Mouse (Mus musculus): ENCODE results near the gene Pbx2. TPM values are rescaled to one million over a fixed set of nuclear protein-coding genes. Genes with fewer than 3 reads are reported as not detected.
"Not testable (repeated sequence)": the region's sequence is repeated elsewhere in the genome, so short reads cannot be mapped to it uniquely, and the experiment has no call there.

Gene Pbx2
- 15.6 and 15.7 TPM in 2 replicates for polyA plus RNA-seq (2016; fragmentation: Nextera tagmentation; extraction: Ambion mirVana)

DNA sequence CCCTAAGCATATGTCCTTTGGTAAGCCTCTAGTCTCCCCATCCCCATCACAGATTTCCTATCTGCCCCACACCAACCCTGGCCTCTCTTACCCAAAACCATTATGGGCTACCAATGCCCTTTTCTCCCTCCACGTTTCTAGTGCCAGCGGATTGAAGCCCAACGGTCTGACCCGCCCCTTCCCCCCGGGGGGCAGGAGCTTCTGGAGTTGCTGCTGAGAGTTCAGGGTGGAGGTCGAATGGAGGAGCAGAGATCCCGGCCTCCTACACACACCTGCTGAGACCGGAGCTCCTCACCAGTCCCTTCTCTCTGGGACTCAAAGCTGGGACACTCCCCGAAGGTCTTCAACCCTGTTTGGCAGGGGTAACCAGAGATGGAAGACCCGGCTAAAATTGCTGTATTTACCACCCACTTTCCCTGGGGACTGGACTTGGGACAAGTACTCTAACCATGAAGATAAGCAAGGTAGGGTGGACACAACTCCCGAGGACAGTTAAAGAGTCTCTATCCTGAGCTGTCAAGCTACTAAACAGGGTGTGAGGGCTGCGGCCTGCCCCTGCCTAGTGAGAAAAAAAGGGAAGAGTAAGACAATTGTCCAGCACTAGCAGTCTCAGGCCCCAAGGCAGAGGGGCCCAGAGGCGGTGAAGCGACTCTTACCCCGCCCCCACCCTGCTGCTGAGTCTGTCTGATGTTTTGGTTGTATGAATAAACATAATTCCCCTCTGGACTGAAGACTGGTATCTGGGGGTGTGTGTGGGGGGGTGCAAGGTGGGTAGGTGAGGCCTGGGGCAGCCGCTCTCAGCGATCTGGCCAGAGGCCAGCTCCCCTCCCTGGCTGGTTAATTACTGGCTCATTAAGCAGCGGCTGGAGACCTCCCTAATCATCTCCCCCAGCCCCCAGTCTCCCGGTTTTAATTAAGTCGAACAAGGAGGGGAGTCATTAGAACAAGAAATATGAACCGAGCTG lies at the start of gene Pbx2:
TSS of gene Pbx2 (plus strand) at position 238 of the 965 bp plus-strand sequence.
- peak; percentile 43 for DNase-seq (ENCODE audit: extremely low spot score, low spot score)

DNA sequence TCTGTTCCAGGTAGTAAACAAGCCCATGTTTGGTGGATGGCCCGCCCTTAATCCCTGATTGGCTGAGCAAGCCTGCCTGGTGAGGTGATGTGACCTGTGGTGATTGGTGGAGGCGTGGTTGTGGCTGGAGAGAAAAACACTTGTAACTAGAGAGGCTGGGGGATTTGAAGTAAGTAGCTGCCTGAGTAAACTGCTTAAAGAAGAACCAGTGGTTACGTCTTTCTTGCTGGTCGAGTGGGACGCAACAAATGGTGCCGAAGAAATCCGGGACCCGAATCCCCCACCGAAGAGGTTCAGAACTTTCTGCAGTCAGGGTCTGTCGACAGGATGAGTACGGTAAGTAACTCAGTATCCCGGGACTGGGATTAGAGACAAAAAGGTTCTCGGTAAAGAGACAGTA lies 47.5 kb upstream of the Pbx2 start:
- WGBS, result 96% methylated on average over 12 of the region's 13 CpGs
- not testable (repeated sequence) for H3K4me1 ChIP-seq; DNase-seq (ENCODE audit: extremely low spot score, low spot score)

More for the DNA sequence above, at the start of gene Pbx2:
- WGBS, result 2% methylated on average over 21 of the region's 21 CpGs
- Histone ChIP-seq H3K4me3 (peak within 1 kb of the TSS; percentile 94), H3K27ac (peak within 1 kb of the TSS; percentile 100), H3K27me3 (ENCODE audit: poor library complexity, severe bottlenecking) (no peaks in the 10 kb centered on the region), H3K36me3 (replicated peaks) (peaks cover 27% of the 10 kb centered on the region), H3K9me3 (no peaks in the 10 kb centered on the region), H3K4me1 (peaks cover 100% of the 10 kb centered on the region)

DNA sequence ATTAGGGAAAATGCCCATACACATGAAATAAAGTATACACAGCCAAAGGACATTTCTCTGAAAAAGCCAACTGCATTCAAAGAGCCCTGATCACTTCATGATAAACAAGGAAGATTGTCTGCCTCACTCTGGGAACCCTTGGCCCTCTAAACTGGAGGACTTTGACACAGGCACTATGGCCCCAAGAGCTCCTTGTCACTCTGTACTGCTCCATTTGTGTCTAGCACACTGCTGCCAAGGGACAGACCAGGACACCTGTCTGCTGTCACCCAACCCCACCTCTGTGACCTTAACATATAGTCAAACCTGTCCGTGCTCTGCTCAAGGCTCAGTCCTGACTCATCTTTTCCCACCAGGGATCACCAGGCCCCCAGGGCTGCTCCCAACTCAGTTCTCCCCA lies 44.3 kb upstream of the Pbx2 start:
- Histone ChIP-seq H3K27me3 (ENCODE audit: poor library complexity, severe bottlenecking) (no peaks in the 10 kb centered on the region), H3K4me1 (no peaks in the 10 kb centered on the region), H3K9me3 (no peaks in the 10 kb centered on the region), H3K36me3 (replicated peaks) (no peaks in the 10 kb centered on the region), H3K4me3 (no peak overlapping the region), H3K27ac (no peak overlapping the region)
- 100% methylated on average over 1 of the region's 1 CpGs for WGBS
- DNase-seq (ENCODE audit: extremely low spot score, low spot score), result no peak

More for the DNA sequence above, 47.5 kb upstream of the Pbx2 start:
- H3K27ac ChIP-seq; H3K9me3 ChIP-seq; H3K27me3 ChIP-seq (ENCODE audit: poor library complexity, severe bottlenecking); H3K36me3 ChIP-seq (replicated peaks); H3K4me3 ChIP-seq: not testable (repeated sequence)

DNA sequence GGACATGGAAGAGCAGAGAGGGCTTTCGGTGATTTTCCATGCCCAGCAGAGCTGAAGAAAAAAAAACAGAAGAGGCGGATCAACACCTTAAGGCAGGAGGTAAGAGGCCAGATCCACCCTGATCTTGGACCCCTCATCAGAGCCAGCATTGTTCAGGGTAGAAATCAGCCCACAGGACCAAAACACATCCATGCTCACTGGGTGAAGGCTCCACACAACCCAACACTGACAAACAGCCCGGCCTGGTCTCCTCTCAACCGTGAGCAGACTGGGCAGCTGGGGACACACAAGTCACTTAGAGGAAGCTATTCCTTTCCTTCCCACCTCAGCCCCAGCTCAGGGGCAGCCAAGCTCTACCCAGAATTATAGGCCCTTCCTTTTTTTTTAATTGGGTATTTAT lies 43.5 kb upstream of the Pbx2 start:
- Histone ChIP-seq H3K4me3 (no peak overlapping the region), H3K27ac (no peak overlapping the region), H3K36me3 (replicated peaks) (no peaks in the 10 kb centered on the region), H3K27me3 (ENCODE audit: poor library complexity, severe bottlenecking) (no peaks in the 10 kb centered on the region), H3K9me3 (no peaks in the 10 kb centered on the region), H3K4me1 (no peaks in the 10 kb centered on the region)
- 92% methylated on average over 4 of the region's 4 CpGs for WGBS
- no peak for DNase-seq (ENCODE audit: extremely low spot score, low spot score)

DNA sequence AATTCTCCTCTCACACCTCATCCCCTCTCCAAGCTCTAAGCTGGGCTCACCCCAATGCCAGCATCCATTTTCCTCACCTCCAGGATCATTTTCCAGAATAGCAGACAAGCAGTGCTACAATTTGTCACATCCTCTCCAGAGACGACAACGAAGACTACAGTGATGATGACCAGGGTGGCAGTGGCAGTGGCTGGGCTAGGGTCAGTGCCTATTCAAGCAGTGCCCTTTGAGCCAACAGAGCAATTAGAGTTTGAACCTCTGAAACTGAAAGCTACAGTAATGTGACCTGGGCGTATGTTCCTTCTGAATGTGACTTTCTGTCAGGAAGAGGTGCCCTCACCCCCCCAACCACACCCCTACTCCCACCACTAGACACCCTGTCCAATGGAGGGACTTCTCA lies 41.9 kb upstream of the Pbx2 start:
- Histone ChIP-seq H3K36me3 (replicated peaks) (no peaks in the 10 kb centered on the region), H3K4me3 (no peak overlapping the region), H3K27me3 (ENCODE audit: poor library complexity, severe bottlenecking) (no peaks in the 10 kb centered on the region), H3K4me1 (no peaks in the 10 kb centered on the region), H3K9me3 (no peaks in the 10 kb centered on the region), H3K27ac (no peak overlapping the region)
- WGBS, result 96% methylated on average over 3 of the region's 3 CpGs
- DNase-seq (ENCODE audit: extremely low spot score, low spot score), result no peak

DNA sequence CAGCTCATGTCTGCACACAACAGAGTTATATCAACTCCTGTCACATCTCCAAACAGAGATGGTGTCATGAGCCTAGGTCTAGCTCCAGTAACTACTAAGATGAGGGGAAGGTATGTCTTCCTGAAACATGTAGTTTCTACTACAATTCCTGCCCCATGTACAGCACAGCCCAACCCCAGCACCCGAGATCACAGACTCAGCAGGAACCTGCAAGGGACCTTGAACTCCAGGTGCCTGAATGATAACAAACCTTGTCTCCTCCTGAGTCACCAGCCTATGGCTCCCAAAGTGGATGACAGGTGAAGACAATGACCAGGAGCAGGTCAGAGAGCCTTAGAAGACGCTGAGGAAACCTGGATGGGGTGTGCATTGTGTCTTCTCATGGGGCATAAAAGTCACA lies 41.2 kb upstream of the Pbx2 start:
- Histone ChIP-seq H3K9me3 (no peaks in the 10 kb centered on the region), H3K27me3 (ENCODE audit: poor library complexity, severe bottlenecking) (no peaks in the 10 kb centered on the region), H3K27ac (no peak overlapping the region), H3K4me1 (no peaks in the 10 kb centered on the region), H3K4me3 (no peak overlapping the region), H3K36me3 (replicated peaks) (no peaks in the 10 kb centered on the region)
- no peak for DNase-seq (ENCODE audit: extremely low spot score, low spot score)
- 79% methylated on average over 2 of the region's 2 CpGs for WGBS

DNA sequence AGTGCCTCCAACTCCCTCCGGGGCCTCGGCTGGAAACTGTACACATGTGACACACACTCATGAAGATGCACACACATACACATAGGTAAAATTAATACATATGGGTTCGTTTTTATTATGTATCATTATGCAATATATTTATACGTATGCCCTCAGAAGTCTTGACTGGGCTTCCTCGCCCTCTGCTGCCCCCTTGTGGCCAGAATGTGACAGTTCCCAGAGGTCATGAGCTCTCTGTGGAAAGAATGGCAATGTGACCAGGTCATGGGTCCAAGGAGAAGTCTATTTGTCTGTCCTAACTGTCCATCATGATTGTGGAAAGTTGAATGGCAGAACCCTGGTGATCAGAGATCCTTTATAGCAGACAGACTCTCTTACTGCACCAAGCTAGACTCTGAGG lies 35.6 kb upstream of the Pbx2 start:
- H3K9me3 ChIP-seq, result no peaks in the 10 kb centered on the region
- H3K36me3 ChIP-seq (replicated peaks), result no peaks in the 10 kb centered on the region
- no peaks in the 10 kb centered on the region for H3K4me1 ChIP-seq
- no peaks in the 10 kb centered on the region for H3K27me3 ChIP-seq (ENCODE audit: poor library complexity, severe bottlenecking)
- 28% methylated on average over 5 of the region's 5 CpGs for whole genome bisulfite sequencing
- no peak overlapping the region for H3K27ac ChIP-seq
- no peak overlapping the region for H3K4me3 ChIP-seq
- peak; percentile 64 for DNase-seq (ENCODE audit: extremely low spot score, low spot score)

DNA sequence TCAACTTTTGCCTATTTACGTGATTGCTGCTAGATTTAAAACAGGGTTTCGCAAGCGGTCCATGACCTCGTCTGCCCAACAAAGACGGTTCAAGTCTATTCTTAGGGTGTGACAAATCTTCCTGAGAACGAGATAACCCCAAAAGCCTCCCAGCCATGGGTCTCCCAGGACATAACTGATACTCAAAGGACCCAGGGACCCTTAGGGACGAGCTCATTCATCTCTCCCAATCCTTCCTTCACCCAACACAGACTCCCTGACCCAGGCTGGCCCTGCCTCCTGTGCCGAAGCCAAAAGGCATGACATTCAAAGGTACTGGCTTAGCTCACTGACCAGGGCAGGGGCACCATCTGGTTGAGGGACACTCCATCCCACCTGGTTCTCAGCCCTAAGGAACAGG lies 34.7 kb upstream of the Pbx2 start:
- DNase-seq (ENCODE audit: extremely low spot score, low spot score), result no peak
- Histone ChIP-seq H3K4me1 (peaks cover 6% of the 10 kb centered on the region), H3K36me3 (replicated peaks) (no peaks in the 10 kb centered on the region), H3K9me3 (no peaks in the 10 kb centered on the region), H3K27ac (no peak overlapping the region), H3K4me3 (no peak overlapping the region), H3K27me3 (ENCODE audit: poor library complexity, severe bottlenecking) (no peaks in the 10 kb centered on the region; the same call in 1 of the 2 replicates)
- 88% methylated on average over 8 of the region's 8 CpGs for WGBS

DNA sequence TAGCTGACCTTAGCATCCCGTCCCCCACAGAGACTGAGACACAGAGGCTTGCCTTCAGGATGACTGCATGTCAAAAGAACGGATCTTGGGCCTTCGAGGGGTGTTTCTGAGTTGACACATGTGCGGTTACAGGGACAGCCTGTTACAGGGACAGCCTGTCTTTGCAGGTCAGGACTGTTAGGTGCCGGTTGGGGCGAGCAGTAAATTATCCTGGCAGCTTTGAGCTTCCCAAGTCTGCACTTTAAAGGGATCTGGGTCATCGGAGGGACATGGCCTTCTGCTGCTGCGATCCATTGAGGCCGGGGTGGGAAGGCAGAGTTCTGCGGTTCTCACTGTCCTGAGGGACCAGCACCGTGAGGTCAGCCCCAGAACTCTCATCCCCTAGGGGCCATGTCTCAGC lies 33.7 kb upstream of the Pbx2 start:
- Histone ChIP-seq H3K36me3 (replicated peaks) (no peaks in the 10 kb centered on the region), H3K27me3 (ENCODE audit: poor library complexity, severe bottlenecking) (no peaks in the 10 kb centered on the region; the same call in 1 of the 2 replicates), H3K27ac (no peak overlapping the region), H3K9me3 (no peaks in the 10 kb centered on the region), H3K4me1 (peaks cover 7% of the 10 kb centered on the region), H3K4me3 (no peak overlapping the region)
- DNase-seq (ENCODE audit: extremely low spot score, low spot score), result no peak
- WGBS, result 85% methylated on average over 11 of the region's 11 CpGs

DNA sequence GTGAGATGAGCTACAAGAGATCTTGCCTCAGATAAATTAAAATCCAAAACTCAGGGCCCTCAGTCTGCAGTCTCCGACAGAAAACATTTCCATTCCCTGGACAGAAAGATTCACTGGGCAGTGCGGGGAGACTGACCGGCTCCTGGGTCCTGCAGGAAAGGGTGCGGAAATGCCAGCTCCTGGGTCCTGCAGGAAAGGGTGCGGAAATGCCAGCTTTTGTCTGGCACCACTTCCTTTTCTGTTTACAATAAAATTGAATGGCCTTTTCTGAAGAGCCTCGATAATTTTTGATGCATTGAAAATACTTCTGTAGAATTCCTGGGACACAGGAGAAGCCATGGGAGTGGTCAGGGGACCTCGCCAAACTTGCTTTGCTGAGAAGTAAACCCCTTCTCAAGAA lies 31.9 kb upstream of the Pbx2 start:
- H3K9me3 ChIP-seq, result no peaks in the 10 kb centered on the region
- no peaks in the 10 kb centered on the region for H3K36me3 ChIP-seq (replicated peaks)
- 90% methylated on average over 7 of the region's 7 CpGs for WGBS
- no peak overlapping the region for H3K4me3 ChIP-seq
- H3K27ac ChIP-seq, result no peak overlapping the region
- peaks cover 14% of the 10 kb centered on the region for H3K4me1 ChIP-seq
- peaks cover 3% of the 10 kb centered on the region; the same call in 1 of the 2 replicates for H3K27me3 ChIP-seq (ENCODE audit: poor library complexity, severe bottlenecking)
- DNase-seq (ENCODE audit: extremely low spot score, low spot score), result no peak

DNA sequence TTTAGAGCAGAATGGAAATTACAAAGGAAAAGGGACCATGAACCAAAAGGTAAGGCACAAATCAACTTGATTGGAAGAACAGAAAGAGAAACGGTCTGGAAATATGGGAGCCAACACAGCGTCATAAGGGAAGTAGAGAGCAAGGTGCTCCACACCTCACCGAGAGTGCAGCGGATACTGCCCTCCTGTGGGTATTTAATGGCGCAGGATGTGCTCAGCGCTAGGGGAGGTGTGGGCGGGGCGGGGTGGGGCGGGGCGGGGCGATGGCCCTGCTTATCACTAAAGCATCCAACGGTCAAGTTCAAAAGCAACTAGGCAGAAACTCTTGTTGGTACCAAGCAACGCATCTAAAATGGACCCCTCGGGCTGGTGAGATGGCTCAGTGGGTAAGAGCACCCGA lies 31.2 kb upstream of the Pbx2 start:
- Histone ChIP-seq H3K27ac (no peak overlapping the region), H3K9me3 (no peaks in the 10 kb centered on the region), H3K4me1 (peaks cover 22% of the 10 kb centered on the region), H3K27me3 (ENCODE audit: poor library complexity, severe bottlenecking) (peaks cover 4% of the 10 kb centered on the region; the same call in 1 of the 2 replicates), H3K36me3 (replicated peaks) (no peaks in the 10 kb centered on the region), H3K4me3 (no peak overlapping the region)
- no peak for DNase-seq (ENCODE audit: extremely low spot score, low spot score)
- 28% methylated on average over 15 of the region's 15 CpGs for WGBS

DNA sequence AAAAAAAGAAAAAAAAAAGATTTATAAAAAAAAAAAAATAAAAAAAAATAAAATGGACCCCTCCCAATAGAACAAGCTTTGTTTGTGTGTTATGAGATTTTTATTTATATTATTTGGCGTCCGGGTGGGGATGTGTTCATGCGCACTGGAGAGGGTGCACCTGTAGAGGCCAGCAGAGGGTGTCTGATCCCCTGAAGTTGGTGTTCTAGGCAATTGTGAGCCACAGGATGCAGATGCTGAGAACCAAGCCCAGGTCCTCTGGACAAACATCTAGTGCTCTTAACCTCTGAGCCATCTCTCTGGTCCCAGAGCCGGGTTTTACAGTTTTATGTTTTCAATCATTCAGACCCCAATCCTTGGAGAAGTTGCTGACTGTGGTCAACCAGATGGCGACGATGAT lies 30.6 kb upstream of the Pbx2 start:
- Histone ChIP-seq H3K36me3 (replicated peaks) (no peaks in the 10 kb centered on the region), H3K27ac (no peak overlapping the region), H3K4me1 (peaks cover 27% of the 10 kb centered on the region), H3K9me3 (no peaks in the 10 kb centered on the region), H3K4me3 (no peak overlapping the region), H3K27me3 (ENCODE audit: poor library complexity, severe bottlenecking) (peaks cover 7% of the 10 kb centered on the region; the same call in 1 of the 2 replicates)
- 88% methylated on average over 6 of the region's 6 CpGs for WGBS
- DNase-seq (ENCODE audit: extremely low spot score, low spot score), result no peak

DNA sequence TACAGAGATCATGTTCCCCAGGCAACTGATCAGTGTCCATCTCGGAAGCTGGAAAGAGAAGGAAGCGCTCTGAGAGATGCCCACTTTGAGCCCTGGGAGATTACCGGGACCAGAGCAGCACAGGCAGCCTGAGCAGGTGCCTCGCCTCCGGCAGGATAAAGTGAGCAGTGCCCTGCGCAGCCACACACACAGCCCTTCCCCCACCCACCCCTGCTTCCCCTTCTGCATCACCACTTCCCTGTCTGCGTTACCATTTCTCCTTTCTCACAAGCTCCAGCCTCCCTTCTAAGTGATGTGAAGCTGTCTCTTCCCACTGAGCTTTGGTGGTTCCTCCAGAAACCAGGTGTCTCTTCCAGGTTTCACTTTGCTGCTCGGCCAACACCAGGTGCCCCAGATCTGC lies 29.9 kb upstream of the Pbx2 start:
- DNase-seq (ENCODE audit: extremely low spot score, low spot score), result no peak
- Histone ChIP-seq H3K9me3 (0 out of 2 replicates have a peak, but pooled peaks cover 3% of the 10 kb centered on the region), H3K4me1 (peaks cover 27% of the 10 kb centered on the region), H3K4me3 (no peak overlapping the region; the same call in 1 of the 2 replicates), H3K36me3 (replicated peaks) (no peaks in the 10 kb centered on the region), H3K27me3 (ENCODE audit: poor library complexity, severe bottlenecking) (peaks cover 7% of the 10 kb centered on the region; the same call in 1 of the 2 replicates), H3K27ac (peak overlapping the region; percentile 20; the same call in 1 of the 2 replicates)
- 40% methylated on average over 8 of the region's 8 CpGs for WGBS
